Mouse (Mus musculus) heart, postnatal 14 days (tissue): ENCODE measurements around the gene Prdm11. TPM values are rescaled to one million over a fixed set of nuclear protein-coding genes. Genes with fewer than 3 reads are reported as not detected.

Source experiments
- DNase-seq, 2 experiments: peaks; one replicate each; pipeline ENCODE4 v3.0.0; 2021 to 2022
- intact Hi-C: fragments of 180-260 bp; cut with DNase I; formaldehyde crosslinking; loops from one replicate; pipeline ENCODE4 v1.15.1; 2025
- total RNA-seq, 2 experiments: library from RNA; stranded (reverse); gene quantifications; 2 replicates each; pipeline ENCODE4 v1.2.3; 2021

Prdm11 gene
- total RNA-seq, 2 experiments from 2014 or later, result 19.4 to 20.5 TPM

GRCm38 (mm10) chr2:92943406-92943805, 102.6 kb downstream of the Prdm11 start:
- DNase-seq, result peak; percentile 35 to 48
- intact Hi-C loops, result no loop called here

- DNase-seq, result no peak
- intact Hi-C loops, result no loop called here
Observed at GRCm38 (mm10) chr2:92941463-92941862, 104.5 kb downstream of the Prdm11 start.

- intact Hi-C loops, result no loop called here
- no peak for DNase-seq
Observed at GRCm38 (mm10) chr2:92940963-92941362, 105.0 kb downstream of the Prdm11 start.

- intact Hi-C loops, result no loop called here
- DNase-seq, result no peak
Observed at GRCm38 (mm10) chr2:92938827-92939226, 107.1 kb downstream of the Prdm11 start.

- DNase-seq, result no peak
- intact Hi-C loops, result no loop called here
Observed at GRCm38 (mm10) chr2:92938063-92938462, 107.9 kb downstream of the Prdm11 start.

GRCm38 (mm10) chr2:92935483-92935882, 110.5 kb downstream of the Prdm11 start:
- no peak for DNase-seq

GRCm38 (mm10) chr2:92934312-92934982, 111.5 kb downstream of the Prdm11 start:
- peak in 1 of 2 experiments; percentile 16 for DNase-seq
- intact Hi-C loops, result no loop called here

More at GRCm38 (mm10) chr2:92935483-92935882, 110.5 kb downstream of the Prdm11 start:
- intact Hi-C loops, result no loop called here

GRCm38 (mm10) chr2:92933379-92933778, 112.6 kb downstream of the Prdm11 start:
- intact Hi-C loops, result no loop called here
- no peak for DNase-seq

- intact Hi-C loops, result no loop called here
- DNase-seq, result no peak
Observed at GRCm38 (mm10) chr2:92931061-92931460, 114.9 kb downstream of the Prdm11 start.

- intact Hi-C loops, result no loop called here
Observed at GRCm38 (mm10) chr2:92929696-92930095, 116.3 kb downstream of the Prdm11 start.

GRCm38 (mm10) chr2:92924677-92925259, 121.2 kb downstream of the Prdm11 start:
- intact Hi-C loops, result no loop called here

More at GRCm38 (mm10) chr2:92929696-92930095, 116.3 kb downstream of the Prdm11 start:
- DNase-seq, result no peak

GRCm38 (mm10) chr2:92920709-92921108, 125.3 kb downstream of the Prdm11 start:
- no peak for DNase-seq
- intact Hi-C loops, result no loop called here

More at GRCm38 (mm10) chr2:92924677-92925259, 121.2 kb downstream of the Prdm11 start:
- DNase-seq, result no peak

GRCm38 (mm10) chr2:92917405-92918142, 128.4 kb downstream of the Prdm11 start:
- intact Hi-C loops, result no loop called here
- no peak for DNase-seq

GRCm38 (mm10) chr2:92915659-92916631, 130.0 kb downstream of the Prdm11 start:
- no peak for DNase-seq
- intact Hi-C loops, result no loop called here

Other genes with a start within 250 kb of the Prdm11 start
- gene Syt13, start 131.1 kb downstream of the Prdm11 start, total RNA-seq, result under 1 TPM; 0.36 to 0.95 TPM
- 10 to 100 TPM; 67.8 to 68.8 TPM for gene Trp53i11, start 141.4 kb upstream of the Prdm11 start, total RNA-seq